Mouse (Mus musculus) heart, postnatal 10 days (tissue): ENCODE data around the gene Nol4l. TPM values are rescaled to one million over a fixed set of nuclear protein-coding genes. Genes with fewer than 3 reads are reported as not detected.

Experiments
- total RNA-seq, 2 experiments: library from RNA; stranded (reverse); gene quantifications; 2 replicates each; pipeline ENCODE4 v1.2.3; 2021

Nol4l gene
- total RNA-seq, 2 experiments from 2014 or later = 9.5 to 10.4 TPM

Other genes starting within 250 kb of the Nol4l start
- gene Kif3b, start 238.6 kb downstream of the Nol4l start, total RNA-seq = 10 to 100 TPM; 11.3 to 12.9 TPM
- 10 to 100 TPM; 27.5 to 30.3 TPM for gene Asxl1, start 184.1 kb downstream of the Nol4l start, total RNA-seq
- not detected for gene 4930404H24Rik, start 37.2 kb downstream of the Nol4l start, total RNA-seq
- gene Commd7, start 102.8 kb upstream of the Nol4l start, total RNA-seq = 10 to 100 TPM; 20.1 to 24.2 TPM
- gene Dnmt3b, start 119.5 kb upstream of the Nol4l start, total RNA-seq = 1 to 10 TPM; 2.4 to 2.6 TPM
- gene Dnmt3c, start 166.7 kb upstream of the Nol4l start, total RNA-seq = not detected
- 100 to 1,000 TPM; 108 to 124 TPM for gene Mapre1, start 211.3 kb upstream of the Nol4l start, total RNA-seq
- not detected for gene Efcab8, start 250.0 kb upstream of the Nol4l start, total RNA-seq